Mouse (Mus musculus) megakaryocyte, adult 5-6 weeks (primary cell): Measurements from ENCODE around the gene Pde4dip. TPM values are rescaled to one million over a fixed set of nuclear protein-coding genes. Genes with fewer than 3 reads are reported as not detected.
A peak's percentile ranks its signal among the peaks of the same experiment; 100 is the strongest.

Source experiments
- ATAC-seq: 2 replicates; pipeline ENCODE4 v1.8.0; 2016; ENCODE audit warnings: mild to moderate bottlenecking, inconsistent platforms; ENCODE audit not compliant: poor library complexity, severe bottlenecking
- total RNA-seq, 2 experiments: library from RNA; stranded (forward) in 1 of 2; stranded (reverse) in 1 of 2; fragments of 153-499, 151-499 nt in 1 of 2; fragments of 221-1000, 200-1000 nt in 1 of 2; gene quantifications; 2 replicates each; pipeline versions ENCODE4 v1.2.3 to v1.2.4; 2015 to 2017

Gene Pde4dip
- total RNA-seq, 2 experiments from 2014 or later = 7.9 to 10.9 TPM

DNA sequence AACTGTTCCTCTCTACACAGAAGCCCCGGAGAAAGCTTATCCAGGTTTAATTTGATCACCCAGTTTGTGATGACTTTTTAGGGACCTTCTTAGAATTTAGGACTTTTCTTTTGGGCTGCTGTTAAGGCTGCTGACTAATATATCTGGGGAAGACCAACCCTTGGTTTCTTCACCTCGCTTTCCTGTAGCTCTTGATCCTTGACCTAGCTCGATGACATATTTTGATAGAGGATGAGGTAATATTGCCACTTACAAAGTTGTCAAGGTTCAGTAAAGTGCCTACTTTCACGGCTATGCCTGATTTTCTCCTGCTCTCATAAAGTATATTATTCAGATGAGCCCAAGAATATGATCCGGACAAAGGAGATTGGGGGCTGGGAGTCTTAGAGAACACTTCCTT lies 13.1 kb upstream of the Pde4dip start:
- ATAC-seq = peak; percentile 11

DNA sequence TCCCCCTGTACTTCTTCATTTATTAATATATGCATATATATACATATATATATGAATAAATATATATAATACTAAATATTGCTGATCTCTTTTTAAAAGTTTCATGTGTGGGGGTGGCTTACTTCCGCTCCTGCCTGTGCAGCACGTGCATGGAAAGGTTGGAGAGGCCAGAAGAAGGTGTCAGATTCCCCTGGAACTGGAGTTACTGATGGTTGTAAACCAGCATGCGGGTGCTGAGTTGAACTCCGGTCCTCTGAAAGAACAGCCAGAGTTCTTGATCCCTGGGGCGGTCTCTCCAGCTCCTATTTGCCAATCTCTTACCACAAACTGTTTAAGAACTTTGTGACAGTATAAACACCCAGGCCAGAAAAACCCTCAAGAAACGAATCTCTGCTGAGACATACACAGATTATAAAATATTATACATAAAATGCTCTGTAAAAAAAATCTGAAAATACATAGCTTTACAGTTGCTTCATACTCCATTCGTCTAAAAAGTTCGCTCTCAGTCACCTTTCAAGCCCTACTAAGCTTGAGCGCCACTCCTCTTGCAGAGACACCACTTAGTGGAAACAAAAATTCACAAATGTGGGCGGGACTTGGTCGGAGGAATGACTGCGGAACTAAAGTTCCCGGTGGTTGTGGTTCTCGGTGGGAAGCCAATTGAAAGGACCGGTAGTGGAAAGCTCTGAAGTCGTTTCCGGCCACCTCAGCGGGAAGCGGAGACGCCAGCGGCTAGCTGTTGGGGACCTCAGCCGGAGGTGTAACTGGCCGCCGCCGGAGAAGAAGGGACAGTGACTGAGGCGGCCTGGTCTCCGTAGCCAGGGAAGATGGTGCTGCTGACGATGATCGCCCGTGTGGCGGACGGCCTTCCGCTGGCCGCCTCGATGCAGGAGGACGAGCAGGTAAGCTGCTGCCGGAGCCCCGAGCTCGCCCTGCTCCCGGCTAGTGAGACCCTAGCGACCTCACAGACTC lies 12.3 kb upstream of the Pde4dip start, which contains the start of gene Sec22b:
Gene Sec22b (plus strand): TSS at position 675 of the 975 bp plus-strand sequence.
- ATAC-seq = peak; percentile 99

DNA sequence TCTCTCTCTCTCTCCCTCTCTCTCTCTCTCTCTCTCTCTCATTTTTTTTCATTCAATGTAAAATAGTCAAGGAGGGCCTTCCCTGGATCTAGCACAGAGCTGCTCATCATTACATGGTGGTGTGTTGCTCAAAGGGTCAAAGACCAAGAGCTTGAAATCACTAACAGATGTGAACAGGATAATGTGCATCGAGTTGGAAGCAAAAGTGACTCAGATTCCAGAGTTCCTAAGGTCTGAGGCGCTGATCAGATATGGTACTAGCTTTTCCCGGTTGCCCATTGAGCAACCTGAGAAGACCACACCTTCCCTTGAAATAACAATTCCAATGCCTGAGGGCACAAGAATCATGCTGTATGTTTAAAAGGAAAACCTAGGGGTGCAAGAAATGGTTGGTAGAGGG lies 9.9 kb upstream of the Pde4dip start:
- no peak for ATAC-seq

DNA sequence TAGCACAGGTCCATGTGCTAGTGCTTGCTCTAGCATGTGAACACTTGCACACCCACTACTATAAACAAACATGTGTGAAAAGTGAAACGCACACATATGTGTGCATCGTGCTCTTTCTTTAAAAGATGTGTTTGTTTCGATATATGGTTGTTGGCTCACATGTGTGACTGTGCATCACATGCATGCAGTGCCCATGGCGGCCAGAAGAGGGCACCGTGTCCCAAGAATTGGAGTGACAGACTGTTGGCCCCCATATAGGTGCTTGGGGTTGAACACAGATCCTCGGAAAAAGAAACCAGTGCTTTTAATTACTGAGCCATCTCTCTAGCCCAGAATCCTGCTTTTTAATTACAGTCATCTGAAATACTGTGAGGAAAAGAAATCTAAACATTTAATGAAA lies 6.2 kb upstream of the Pde4dip start:
- ATAC-seq = peak; percentile 75

DNA sequence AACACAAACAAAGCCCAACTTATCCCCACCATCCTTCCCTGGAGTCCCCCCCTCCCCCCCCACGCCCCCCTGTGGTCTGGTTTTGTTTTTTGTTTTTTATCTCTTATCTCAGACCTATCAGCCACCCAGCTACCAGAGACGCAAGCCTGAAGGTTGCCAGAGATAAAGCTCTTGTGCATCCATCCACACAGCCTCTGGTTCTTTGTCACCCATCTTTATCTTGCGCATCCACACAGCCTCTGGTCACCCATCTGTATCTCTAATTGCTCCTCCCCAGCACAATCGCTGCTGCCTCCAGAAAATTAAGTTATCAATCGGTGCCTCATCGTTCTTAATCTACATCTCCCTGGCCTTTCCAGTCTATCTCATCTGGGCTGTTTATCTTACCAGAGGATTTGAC lies 1.7 kb upstream of the Pde4dip start:
- ATAC-seq = no peak

DNA sequence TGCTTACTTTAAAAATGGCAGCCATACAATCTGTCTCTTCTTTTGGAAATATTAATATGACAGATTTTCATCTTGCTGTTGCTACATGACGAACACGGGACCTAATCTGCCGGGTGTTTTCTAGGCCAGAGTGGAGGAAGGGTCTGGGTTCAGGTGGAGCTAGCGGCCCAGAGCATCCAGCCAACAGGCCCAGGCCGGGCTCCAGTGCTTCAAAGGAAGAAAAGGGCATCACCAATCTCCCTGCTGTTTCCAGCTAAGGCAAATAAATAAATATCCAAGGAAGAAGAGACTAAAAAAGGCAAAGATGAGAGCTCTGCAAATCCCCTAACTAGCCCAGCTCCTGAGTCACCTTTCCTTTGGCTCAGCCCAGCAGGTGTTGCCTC lies 731 bp downstream of the Pde4dip start:
- ATAC-seq = no peak

DNA sequence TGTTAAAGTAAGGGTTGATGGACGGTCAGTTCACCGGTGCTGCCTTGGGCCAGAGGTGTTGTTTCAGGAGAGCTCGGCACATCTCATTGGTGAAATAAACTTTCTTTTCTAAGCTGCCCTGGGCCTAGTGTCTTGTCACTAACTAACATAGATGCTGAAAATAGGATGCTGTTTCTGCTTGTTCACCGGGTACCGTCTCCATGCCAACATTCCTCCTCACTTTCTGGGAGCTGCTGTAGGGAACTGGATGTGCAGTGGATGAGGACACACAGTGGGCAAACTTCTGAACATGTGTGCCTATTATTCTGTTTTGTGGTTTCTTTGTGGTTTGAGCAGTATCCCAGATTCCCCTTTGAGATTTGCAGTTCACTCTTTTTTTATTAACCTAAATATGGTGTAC lies 6.9 kb downstream of the Pde4dip start:
- ATAC-seq = no peak

DNA sequence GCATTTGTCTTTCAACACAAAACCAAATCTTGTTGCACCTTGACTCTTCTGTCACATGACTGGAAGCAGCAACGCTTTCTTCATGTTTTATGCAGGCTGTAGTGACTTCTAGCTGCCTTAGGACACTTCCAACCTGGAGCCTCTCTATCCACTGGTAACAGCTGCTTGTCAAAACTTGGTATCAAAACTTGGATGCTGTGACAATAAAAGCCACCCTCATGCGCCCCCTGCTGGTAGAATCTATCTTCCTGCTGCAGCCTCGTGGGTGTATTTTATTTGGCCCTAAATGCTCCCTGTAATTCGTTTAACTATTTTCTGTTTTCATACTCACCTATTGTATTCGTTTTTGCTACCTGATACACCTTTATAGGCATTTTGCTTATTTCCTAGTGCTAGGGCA lies 9.3 kb downstream of the Pde4dip start:
- ATAC-seq = peak; percentile 43

DNA sequence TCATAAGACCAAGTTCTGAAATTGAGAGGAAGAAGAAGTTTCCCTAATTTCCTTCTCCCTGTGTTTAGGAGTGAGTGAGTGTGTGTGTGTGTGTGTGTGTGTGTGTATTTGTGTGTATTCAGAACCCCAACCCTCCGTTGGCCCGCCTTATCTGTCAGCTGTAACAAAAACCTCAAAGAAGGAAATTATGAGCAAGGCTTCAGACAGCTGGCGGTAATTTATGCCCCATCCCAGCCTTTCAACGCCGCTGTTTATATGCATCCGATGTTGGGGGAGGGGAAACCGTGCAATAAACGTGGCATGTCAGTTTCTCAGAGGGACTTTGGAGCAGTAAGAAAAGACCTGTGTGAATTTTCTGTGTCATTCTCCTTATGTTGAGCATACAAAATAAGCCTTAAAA lies 12.2 kb downstream of the Pde4dip start:
- ATAC-seq = no peak

DNA sequence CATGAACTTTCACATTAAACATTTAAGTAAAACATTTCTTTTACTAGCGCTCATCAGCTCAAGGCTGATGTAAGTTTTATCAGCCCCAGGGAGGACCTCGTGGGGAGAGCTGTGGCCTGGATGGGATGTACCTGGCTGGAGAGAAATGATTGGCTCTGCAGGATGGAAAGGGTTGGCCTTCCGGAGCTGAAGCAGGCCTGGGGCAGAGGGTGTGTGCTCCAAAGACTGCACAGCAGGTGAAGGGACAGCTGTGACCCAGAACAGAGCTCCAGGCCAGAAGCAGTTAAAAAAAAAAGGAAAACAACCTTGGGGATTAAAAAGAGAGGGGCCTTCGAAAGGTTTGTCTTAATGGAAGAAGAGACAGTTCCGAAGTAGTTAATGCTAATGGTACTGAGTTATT lies 13.7 kb downstream of the Pde4dip start:
- ATAC-seq = no peak

DNA sequence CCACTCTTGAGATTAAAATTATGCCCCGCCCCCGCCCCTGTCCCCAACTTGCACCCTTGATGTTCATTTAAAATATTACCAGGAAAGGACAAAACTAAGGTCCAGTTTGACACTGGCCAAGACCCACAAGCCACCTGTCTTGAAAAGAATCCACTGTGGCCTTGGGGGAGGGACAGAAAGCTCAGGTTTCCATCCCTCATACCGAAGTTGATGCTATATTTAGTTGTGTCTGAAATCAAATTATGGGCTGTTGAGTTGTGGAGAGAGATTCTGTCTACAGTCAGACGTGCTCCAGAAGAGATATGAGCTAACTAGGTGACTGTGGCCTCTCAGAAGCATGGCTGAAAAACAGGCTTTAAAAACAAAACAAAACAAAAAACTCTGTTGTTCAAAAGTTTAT lies 18.8 kb downstream of the Pde4dip start:
- no peak for ATAC-seq

DNA sequence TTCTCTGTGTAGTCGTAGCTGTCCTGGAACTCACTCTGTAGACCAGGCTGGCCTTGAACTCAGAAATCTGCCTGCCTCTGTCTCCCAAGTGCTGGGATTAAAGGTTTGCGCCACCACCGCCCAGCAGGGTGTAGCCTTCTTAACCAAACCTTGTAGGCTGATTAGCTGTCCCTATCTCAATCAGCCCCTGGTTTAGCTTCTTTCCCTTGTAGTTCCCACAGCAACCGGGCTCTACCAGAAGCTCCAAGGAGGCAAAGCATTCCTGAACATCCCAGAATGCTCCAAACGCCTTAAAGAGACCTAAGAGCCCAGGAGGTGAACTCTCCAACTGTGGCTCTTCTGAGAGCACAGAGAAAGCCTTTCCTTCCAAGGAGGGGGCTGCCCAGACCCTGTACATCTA lies 19.8 kb downstream of the Pde4dip start:
- no peak for ATAC-seq

DNA sequence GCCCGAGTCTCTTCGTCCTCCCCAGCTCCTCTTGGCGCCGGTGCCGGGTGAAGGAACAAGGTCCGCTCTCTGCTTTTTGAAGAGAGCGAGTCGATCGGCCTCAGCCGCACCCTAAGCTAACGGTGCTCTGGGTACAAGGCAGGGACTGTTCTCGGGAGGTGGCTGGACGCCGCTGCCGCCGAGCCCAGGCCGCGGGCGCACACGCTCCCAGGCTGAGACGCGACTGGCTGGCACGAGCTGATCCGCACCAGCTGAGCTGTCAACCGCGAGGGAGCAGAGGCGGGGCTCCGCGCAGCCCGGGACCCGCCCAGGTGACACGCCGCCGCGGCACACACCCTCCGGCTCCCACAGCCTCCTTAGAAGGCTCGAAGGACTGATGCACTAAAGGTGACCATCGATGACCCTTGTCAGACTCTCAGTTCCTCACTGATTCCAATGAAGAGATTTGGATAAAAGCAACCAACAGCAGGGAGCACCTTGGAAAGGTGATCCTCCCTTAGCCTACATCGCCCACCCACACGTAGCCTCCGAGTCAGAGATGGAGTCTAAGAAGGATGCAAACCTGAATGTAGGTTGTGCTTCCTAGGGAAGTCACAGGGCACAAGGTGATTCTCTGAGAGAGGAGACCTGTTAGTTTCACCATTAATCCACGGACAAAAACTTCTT lies 20.4 kb downstream of the Pde4dip start:
- peak; percentile 83 for ATAC-seq

DNA sequence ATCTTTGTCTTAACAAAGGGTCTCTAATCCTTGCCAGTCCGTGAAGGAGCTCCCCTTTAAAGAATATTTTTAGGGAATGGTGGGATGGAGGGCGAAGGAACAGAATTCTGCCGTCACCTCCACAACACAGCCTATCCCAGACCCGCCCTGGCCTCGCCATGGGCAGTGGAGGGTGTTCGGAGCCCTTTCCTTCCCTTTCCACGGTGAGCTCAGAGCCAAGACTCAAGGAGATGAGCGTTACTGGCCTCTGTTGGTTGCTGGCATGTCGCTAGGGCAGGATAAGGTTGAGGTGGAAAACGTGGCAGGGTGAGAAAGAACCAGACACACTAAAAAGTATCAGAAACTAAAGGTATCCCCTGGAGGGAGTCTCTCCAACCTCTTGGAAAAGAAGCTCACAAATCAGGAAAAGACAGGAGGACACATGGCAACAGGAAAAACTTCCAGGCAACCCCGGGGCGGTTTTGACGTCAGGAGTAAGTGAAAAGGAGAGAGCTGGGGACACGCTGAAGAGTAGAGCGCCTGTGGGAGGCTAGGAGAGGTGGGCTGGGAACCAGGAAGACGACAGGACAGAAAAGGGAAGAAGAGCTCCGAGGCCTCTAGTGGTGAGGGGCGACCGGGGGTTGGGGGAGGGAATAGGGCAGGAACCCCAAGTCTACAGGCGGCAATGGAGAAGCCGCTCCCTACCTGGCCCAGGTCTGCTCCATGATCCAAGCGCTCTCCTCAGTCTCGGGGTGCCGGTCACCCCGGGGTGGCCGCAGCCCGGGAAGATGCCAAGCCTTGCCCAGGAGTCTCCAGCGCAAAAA lies 21.1 kb downstream of the Pde4dip start:
- ATAC-seq = 0 out of 2 replicates have a peak, but pooled peaks have one; percentile 12

DNA sequence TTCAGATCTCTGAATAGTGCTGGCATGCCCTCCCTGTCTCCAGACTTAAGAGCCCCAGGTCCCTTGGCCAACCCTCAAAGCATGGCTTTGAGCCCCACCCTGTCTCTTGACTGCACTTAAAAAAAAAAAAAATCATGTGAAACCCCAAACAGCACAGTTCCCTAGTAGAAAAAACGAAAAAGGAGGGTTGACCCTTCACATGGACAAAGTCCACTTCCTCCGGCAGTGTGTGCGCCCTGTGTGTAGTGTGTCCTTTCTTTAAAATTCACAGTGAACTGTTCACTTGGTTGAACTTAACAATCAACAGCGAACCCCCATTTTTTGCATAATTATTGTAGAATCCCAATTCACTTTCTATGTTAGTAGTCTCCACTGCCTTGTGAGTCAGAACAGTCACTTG lies 21.8 kb downstream of the Pde4dip start:
- no peak for ATAC-seq

DNA sequence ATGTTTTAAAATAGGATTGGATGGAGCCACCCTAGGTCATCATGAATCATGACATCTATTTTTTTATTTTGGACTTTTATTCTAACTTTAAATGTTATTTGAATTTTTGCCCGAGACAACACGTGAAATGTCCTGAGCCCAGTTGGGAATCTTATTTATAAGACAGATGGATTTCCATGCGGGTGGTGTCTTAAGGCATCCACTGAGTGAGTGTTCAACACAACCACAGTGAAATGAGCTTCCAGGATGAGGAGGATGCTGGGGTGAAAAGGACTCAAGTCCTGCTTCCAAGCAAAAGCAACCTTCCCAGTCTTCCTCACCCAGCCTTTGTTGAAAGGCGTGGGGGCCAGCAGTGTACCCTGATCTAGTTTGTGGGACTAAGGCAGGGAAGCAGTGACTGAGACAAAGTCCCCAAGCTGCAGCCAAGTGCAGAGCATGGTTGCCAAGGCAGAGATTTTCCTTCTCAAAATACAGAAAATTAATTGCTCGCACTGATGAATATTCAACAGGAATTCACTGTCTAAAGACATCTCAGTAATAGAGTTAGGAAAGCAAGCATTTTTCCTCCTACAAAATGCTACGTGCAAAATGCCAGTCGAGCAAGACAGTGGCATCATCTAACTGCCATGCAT lies 27.6 kb downstream of the Pde4dip start:
- no peak for ATAC-seq

DNA sequence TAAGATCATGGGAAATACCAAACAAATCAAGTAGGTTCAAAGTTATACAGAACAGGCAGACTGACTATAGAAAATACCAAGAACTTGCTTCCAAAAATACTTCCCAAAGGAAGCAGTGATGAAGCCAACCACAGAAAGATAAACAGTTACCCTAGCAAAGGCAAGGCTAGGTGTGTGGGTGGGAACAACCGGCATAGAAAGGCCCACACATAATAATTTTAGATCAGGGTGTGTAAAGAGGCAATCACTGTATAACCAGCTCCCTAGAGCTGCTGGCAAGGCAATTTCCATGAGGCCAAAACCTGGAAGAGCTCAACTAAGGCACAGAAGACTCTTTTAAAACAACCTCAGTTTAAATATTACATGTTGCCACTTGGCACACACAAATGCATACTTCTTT lies 29.1 kb downstream of the Pde4dip start:
- ATAC-seq = no peak

DNA sequence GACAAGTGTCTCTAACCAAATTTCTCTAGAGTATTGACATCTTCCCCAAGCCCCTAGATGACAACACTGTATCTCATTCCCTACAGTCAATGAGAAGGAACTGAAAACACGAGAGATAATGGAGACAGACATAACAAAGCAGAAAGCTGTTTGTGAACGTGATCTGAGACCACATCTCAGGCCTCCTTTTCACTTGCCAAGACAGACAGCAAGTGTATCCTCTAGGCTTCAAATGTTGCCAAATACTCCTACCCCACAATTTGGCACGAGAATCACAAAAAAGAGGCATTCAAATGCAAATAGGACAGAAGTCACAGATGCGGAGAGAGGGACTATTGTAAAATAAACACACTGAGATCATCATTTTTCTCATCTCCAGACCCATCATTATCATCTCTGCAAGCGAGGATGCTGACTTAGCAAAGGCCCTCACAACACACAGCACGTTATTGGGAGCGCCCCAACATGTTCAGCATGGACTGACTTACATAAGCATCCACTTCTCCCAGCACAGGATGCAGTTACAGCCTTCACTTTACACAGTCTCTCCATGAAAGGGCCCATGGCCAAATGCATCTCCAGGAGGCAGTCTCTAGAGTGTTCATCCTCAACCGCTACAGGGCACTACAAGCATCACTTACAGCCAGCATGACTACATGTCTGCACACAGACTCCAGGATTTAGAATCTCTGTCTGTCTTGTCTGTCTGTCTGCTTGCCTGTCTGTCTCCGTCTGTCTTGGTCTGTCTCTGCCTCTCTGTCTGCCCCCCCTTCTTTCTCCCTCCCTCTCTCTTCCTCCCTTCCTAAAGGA lies 33.7 kb downstream of the Pde4dip start:
- no peak for ATAC-seq

DNA sequence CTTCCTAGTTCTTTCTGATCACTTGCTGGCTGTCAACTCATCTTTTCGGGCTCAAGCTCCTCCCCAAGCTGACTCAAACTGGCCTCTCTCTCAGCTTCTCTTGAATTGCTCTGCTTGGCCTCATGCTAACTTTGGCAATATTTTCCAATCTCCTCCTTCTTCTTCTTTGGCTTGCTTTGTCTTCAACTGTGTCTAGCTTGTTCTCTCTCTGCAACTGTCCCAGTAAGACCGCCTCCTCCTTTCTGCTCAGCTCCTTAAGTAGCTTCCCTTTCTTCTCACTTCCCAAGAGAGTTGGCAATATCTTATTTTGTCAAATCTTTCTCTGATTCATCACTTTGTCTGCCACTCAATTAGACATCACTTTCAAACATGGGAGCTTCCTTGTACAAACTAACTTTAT lies 36.7 kb downstream of the Pde4dip start:
- no peak for ATAC-seq

DNA sequence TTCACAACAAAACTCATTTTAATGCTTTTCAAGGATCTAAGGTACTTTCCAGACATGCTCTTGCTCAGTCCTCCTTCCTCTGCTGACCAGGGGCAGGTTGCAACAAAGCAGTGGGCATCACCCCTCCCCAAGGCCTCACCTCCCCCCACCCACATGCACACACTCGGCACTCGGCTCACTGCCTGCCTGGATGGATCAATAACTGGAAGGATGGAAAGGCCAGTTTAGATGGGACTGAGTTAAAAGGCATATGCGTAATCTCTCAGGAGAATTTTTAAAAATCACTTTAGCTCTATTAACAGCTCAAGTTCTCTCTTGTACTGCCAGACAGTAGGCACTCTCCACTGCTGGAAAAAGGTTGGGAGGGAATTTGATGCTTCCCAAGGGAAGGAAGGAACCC lies 40.9 kb downstream of the Pde4dip start:
- ATAC-seq = no peak
